Mouse (Mus musculus) bone marrow, adult 2 months (tissue): ENCODE measurements around the gene Gm45753. TPM values are rescaled to one million over a fixed set of nuclear protein-coding genes. Genes with fewer than 3 reads are reported as not detected.
"Not testable (repeated sequence)": the region's sequence is repeated elsewhere in the genome, so short reads cannot be mapped to it uniquely, and the experiment has no call there.

Experiments
- H3K27ac ChIP-seq: fragments of 200-500 bp; 2 replicates; pipeline ENCODE4 v1.5.1; 2012; ENCODE audit warnings: low read depth, mild to moderate bottlenecking, control low read depth, inconsistent platforms, low read length; ENCODE audit not compliant: control insufficient read depth, poor library complexity, insufficient read depth
- H3K4me1 ChIP-seq: fragments of 200-500 bp; 2 replicates; pipeline ENCODE4 v1.6.1; 2011; ENCODE audit warnings: low read length; ENCODE audit not compliant: control insufficient read depth, insufficient read depth
- H3K4me3 ChIP-seq: fragments of 200-500 bp; replicated peaks from 2 replicates; pipeline ENCODE3; 2011; ENCODE audit warnings: mild to moderate bottlenecking, low read depth, low read length, control low read depth; ENCODE audit not compliant: control insufficient read depth
- CTCF ChIP-seq: fragments of 200-500 bp; IDR thresholded peaks from 2 replicates; pipeline ENCODE4 v1.5.1; 2011; ENCODE audit warnings: low read length, control low read depth; ENCODE audit not compliant: control insufficient read depth, insufficient read depth
- POLR2A ChIP-seq: fragments of 200-500 bp; IDR thresholded peaks from 2 replicates; pipeline ENCODE4 v1.6.1; 2011; ENCODE audit warnings: low read depth, mild to moderate bottlenecking, control low read depth, low read length, borderline replicate concordance; ENCODE audit not compliant: control insufficient read depth
- WGBS: fragments of 180-500 bp; shearing (Covaris S2); methylation state at CpG from one replicate; pipeline ENCODE4 v1.1.7; 2018; 5-methylcytosine and 5-hydroxymethylcytosine counted together
- polyA plus RNA-seq: library from polyadenylated mRNA; stranded (reverse); fragments of >200 nt; gene quantifications from 2 replicates; pipeline ENCODE4 v1.2.4, GENCODE M21; 2011; ENCODE audit warnings: low replicate concordance; ENCODE audit not compliant: missing spikeins, insufficient read depth, insufficient read length

Gene Gm45753
- polyA plus RNA-seq, 1 experiment: not detected

DNA sequence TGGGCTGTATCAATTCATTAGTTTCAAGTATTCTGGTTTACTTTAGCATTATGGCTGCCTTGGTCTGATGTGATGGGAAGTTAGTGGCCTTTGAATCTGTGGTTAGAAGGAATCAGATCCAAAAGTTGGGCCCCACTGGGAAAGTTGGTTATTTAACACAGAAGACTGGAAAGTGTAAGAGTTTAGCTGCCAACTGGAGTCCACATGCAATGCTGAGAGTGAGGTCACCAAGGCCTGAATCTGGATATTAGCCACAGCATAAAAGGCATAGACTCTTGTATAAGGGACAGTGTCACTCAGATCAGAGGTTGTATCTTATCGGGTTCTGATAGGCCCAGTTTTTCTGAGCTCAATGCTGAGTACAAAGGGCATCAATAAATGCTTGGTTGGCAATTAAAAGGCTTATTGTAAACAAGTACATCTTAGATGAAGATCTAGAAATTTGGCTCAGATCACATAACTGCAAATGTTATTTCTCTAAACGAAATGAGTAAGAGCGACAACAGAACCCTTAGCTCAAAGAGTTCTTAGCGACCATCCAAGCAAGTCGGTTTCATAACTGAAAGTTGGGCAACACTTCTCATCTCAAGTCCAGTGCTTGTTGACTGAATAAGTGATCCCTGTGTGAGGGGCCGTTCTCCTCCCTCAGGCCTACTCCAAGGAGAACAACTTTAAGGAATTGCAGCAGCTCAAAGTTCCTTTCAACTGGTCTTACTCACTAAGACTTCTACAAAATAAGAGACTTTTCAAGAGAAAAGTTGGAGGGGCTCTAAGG, 21.1 kb upstream of the Gm45753 start:
- Histone ChIP-seq H3K4me3 (no peak overlapping the region), H3K27ac (no peak overlapping the region), H3K4me1 (no peaks in the 10 kb centered on the region)
- TF ChIP-seq POLR2A: no peak
- TF ChIP-seq CTCF: no peak
- WGBS: 63% methylated on average over 6 of the region's 6 CpGs

DNA sequence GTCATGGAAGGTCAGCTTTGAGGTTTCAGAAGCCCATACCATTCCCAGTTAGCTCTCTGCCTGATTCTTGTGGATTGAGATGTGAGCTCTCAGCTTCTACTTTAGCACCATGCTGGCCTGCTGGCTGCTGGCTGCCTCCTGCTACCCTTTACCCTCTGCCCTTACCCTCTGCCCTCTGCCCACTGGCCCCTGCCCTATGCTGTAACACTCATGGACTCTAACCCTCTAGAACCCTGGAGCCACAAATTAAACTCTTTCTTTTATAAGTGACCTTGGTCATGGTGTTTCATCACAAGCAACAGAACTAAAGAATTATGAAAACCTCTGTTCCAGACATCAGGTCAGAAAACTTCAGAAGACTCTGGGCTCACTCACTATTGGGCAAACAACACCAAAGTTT, 18.8 kb upstream of the Gm45753 start:
- H3K4me1 ChIP-seq, H3K4me3 ChIP-seq, H3K27ac ChIP-seq: not testable (repeated sequence)

DNA sequence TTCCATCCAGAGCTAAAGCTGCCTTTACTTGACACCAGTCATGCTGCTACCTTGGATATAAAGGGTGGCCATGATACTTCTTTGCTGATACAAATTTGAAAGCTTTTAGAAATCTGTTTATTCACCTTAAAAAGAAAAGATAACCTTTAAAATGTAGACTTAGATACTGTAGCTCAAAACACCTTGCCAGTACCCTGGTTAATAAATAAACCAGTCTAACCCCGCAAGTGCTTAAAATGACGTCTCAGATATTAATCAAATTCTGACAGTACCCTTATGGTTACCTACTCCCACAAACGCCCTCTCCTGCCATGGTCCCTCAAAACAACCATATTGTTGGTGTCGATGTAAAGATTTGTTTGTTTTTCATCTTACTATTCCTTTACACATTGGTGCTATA, 15.9 kb upstream of the Gm45753 start:
- no peaks in the 10 kb centered on the region for H3K4me1 ChIP-seq
- no peak overlapping the region for H3K27ac ChIP-seq
- no peak for TF ChIP-seq CTCF
- no peak for TF ChIP-seq POLR2A
- no peak overlapping the region for H3K4me3 ChIP-seq
- WGBS: 83% methylated on average over 4 of the region's 4 CpGs

DNA sequence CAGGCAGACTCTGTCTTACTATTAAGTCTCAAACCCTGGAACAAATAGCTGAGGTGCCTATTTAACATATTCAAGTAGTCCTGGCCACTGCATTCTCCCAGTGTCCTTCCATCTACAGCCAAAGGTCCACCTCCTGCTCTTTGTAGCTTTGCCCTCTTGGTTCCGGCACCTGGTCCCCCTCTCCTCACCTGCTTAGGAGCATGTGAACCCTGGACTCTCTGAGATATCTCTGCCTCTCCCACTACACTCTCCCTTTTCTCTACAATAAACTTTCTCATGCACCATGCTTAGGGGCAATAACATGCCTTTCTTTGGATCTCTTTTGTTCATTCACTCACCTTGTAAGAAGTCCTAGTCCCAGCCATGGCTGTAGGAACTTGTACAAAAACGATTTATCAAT, 13.1 kb upstream of the Gm45753 start:
- WGBS: 78% methylated on average over 2 of the region's 2 CpGs

DNA sequence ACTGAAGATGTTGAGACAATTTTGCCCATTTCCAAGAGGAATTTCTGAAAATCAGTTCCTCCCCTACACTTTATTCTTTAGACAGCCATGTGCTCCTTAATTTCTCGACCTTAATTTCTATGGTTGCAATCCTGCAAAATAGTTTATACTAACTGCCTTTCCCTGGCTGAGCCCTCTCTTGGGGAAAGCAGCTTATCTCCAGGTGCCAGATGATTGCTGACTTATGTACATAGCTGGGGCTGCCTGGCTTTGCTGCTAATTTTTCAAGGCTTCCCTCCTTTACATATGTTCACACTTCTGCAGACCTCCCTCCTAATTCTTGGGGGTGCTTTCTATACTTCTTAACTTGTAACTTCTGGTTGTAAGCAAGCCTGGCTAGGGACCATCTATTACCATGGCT, 12.7 kb upstream of the Gm45753 start:
- no peak for TF ChIP-seq CTCF
- TF ChIP-seq POLR2A: no peak
- Histone ChIP-seq H3K27ac (no peak overlapping the region), H3K4me1 (no peaks in the 10 kb centered on the region), H3K4me3 (no peak overlapping the region)
- 71% methylated on average over 1 of the region's 1 CpGs for WGBS

More for the DNA sequence above, 13.1 kb upstream of the Gm45753 start:
- TF ChIP-seq CTCF: no peak
- Histone ChIP-seq H3K4me3 (no peak overlapping the region), H3K4me1 (no peaks in the 10 kb centered on the region), H3K27ac (no peak overlapping the region)

DNA sequence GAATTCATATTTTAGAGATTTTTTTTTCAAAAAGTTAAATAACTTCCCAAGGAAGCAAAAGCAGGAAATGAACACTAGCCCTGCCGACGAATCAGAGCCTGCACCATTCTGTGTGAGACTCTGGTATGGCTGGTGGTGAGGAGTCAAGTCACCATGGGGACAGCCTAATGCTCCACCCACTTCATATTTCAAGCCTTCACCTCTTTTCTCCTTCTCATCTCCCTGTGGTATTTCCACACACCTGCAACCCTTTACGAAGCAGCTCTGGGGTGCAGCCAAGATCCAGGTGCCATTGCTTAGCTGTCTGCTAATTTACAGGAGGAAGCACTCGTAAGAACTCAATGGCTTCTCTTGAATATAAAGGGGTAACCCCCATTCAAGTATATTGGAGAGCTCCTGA, 2.7 kb upstream of the Gm45753 start:
- no peak for TF ChIP-seq POLR2A
- TF ChIP-seq CTCF: no peak
- H3K4me3 ChIP-seq: no peak overlapping the region
- H3K4me1 ChIP-seq: no peaks in the 10 kb centered on the region
- WGBS: 87% methylated on average over 4 of the region's 4 CpGs
- no peak overlapping the region for H3K27ac ChIP-seq

DNA sequence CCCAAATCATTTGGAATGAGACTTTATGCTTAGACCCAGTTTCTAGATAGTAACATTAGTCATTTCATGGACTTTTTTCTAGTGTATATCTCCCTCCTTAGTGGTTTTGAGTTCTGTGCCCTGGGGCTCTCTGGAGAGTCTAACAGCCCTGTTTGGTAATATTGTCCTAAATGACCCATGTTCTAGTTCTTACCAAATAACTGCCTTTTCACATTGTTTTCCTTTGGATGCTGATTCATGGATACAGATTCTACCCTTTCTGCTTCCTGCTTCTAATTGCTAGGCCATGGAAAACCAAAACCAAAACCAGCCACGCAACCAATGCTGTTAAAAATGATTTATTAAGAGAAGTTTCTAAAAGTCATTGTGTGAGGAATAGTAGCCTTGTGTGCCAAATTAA, 2.8 kb downstream of the Gm45753 start:
- Histone ChIP-seq H3K4me1 (no peaks in the 10 kb centered on the region), H3K27ac (no peak overlapping the region), H3K4me3 (no peak overlapping the region)
- 83% methylated on average over 1 of the region's 1 CpGs for WGBS
- TF ChIP-seq CTCF: no peak
- TF ChIP-seq POLR2A: no peak

DNA sequence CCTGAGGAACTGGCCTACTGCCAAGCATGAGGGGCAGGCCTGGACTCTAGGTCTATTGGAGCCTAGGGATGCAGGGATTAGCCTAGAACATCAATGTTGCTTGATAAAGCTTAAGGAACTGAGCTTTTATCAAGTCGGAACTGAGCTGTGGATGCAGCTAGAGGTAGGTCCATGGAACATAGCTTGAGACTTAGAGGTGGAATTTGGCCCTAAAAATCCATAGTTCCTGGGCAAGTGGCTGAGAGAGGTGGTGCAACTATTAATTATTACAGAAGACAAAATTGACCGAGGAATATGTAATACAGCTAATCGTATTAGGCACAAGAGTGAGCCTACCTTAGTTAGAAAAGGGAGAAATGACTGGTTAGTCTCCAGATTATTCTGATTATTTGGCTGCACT, 3.9 kb downstream of the Gm45753 start:
- TF ChIP-seq POLR2A (no peak), CTCF (no peak)
- no peak overlapping the region for H3K27ac ChIP-seq
- H3K4me1 ChIP-seq: no peaks in the 10 kb centered on the region
- 81% methylated on average over 3 of the region's 3 CpGs for WGBS
- no peak overlapping the region for H3K4me3 ChIP-seq

DNA sequence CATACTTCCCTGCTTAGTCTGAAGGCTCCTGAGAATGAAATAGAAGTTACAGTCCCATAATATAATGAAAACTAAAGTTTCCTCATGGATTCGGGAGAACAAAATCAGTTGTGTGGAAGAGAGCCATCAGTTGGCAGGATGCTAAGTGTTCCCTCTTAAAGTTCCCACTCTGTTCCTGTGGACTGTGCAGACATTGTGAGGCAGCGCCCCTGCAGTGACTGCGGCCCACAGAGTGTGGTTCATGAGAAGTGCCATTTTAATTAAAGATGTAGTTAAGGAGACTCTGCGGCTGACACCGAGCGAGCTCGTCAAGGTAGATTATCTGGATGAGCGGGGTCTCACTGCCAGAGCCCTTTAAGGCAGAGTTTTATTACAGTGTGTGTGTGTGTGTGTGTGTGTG, 5.9 kb downstream of the Gm45753 start:
- no peak for TF ChIP-seq CTCF
- no peak for TF ChIP-seq POLR2A
- H3K27ac ChIP-seq: no peak overlapping the region
- 89% methylated on average over 8 of the region's 8 CpGs for WGBS

More for the DNA sequence above, 5.9 kb downstream of the Gm45753 start:
- Histone ChIP-seq H3K4me1 (no peaks in the 10 kb centered on the region), H3K4me3 (no peak overlapping the region)
